Mouse (Mus musculus) v-Abl transformed pro-B cells (cell line): ENCODE results near the gene Mmp15.

Experiments
- in situ Hi-C, 2 experiments: fragments of 400-800 bp; cut with MboI; formaldehyde crosslinking; loops; one replicate each; pipeline ENCODE4 v1.15.1; 2025; ENCODE audit not compliant: unreplicated experiment in 2 of 2

The Mmp15 gene

GRCm38 (mm10) chr8:95401091-95401490 lies 49.0 kb downstream of the Mmp15 start:
- in situ Hi-C loops: no loop called here

GRCm38 (mm10) chr8:95409518-95409917 lies 57.5 kb downstream of the Mmp15 start:
- in situ Hi-C loops: no loop called here

GRCm38 (mm10) chr8:95411309-95411972 lies 59.4 kb downstream of the Mmp15 start:
- in situ Hi-C loops: no loop called here

GRCm38 (mm10) chr8:95422193-95422810 lies 70.2 kb downstream of the Mmp15 start:
- in situ Hi-C loops: no loop called here
